Mouse (Mus musculus) myocyte (in vitro differentiated cells): Measurements from ENCODE around the gene Cpa1.

Source experiments
- CEBPB ChIP-seq: IDR thresholded peaks from 2 replicates; pipeline ENCODE4 v1.6.1; 2011; ENCODE audit warnings: mild to moderate bottlenecking, moderate library complexity; ENCODE audit not compliant: poor library complexity, insufficient read depth, severe bottlenecking
- E2F4 ChIP-seq: IDR thresholded peaks from one replicate; pipeline ENCODE4 v1.6.1; 2011; ENCODE audit warnings: mild to moderate bottlenecking, control low read depth, moderate library complexity; ENCODE audit not compliant: insufficient read depth
- MAX ChIP-seq: IDR thresholded peaks from one replicate; pipeline ENCODE4 v1.6.1; 2011; ENCODE audit warnings: low read depth, mild to moderate bottlenecking, control low read depth
- POLR2A ChIP-seq: IDR thresholded peaks from one replicate; pipeline ENCODE4 v1.6.1; 2011; ENCODE audit warnings: low read depth, mild to moderate bottlenecking, control low read depth, moderate library complexity; ENCODE audit not compliant: insufficient read length
- TCF12 ChIP-seq: IDR thresholded peaks from one replicate; pipeline ENCODE4 v1.6.1; 2011; ENCODE audit warnings: mild to moderate bottlenecking, control low read depth; ENCODE audit not compliant: poor library complexity, insufficient read depth, severe bottlenecking
- USF1 ChIP-seq: IDR thresholded peaks from one replicate; pipeline ENCODE4 v1.6.1; 2011; ENCODE audit warnings: low read depth, mild to moderate bottlenecking, control low read depth, moderate library complexity

DNA sequence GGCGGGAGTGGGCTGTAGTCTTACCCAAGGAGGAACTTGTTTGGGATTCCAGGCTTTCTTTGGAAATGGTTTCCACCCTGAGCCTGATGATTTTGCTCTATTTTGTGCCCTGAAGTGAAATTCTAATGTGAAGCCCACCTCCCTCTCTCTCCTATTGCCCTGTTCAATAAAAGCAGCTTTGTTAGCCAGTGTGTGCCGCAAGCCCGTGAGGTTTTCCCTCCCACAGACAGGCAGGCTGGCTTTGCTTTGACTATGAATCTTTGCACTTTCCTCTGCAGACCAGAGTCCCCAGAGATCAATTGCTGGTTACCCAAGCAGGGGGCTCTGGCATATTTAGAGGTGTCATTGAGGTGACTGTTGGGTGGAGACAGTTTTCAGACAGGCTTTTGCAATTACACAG, 5.4 kb downstream of the Cpa1 start:
- TF ChIP-seq CEBPB (no peak), USF1 (no peak), MAX (no peak), POLR2A (no peak), TCF12 (no peak), E2F4 (no peak)
